Mouse (Mus musculus) G1E (cell line): ENCODE data around the gene Cutc. TPM values are rescaled to one million over a fixed set of nuclear protein-coding genes. Genes with fewer than 3 reads are reported as not detected.

ENCODE experiments used
- ATAC-seq: 2 replicates; pipeline ENCODE4 v1.8.0; 2016; ENCODE audit warnings: mild to moderate bottlenecking; ENCODE audit not compliant: insufficient number of reproducible peaks, poor library complexity, low FRiP score, severe bottlenecking; ENCODE audit errors: extremely low read depth
- DNase-seq: peaks from one replicate; pipeline ENCODE4 v3.0.0; 2012; ENCODE audit warnings: low spot score
- H3K27me3 ChIP-seq: 2 replicates; pipeline ENCODE4 v1.6.1; 2012; ENCODE audit warnings: mild to moderate bottlenecking, low read length, inconsistent platforms; ENCODE audit not compliant: insufficient read depth
- H3K36me3 ChIP-seq: replicated peaks from 2 replicates; pipeline ENCODE3; 2012; ENCODE audit warnings: mild to moderate bottlenecking, inconsistent platforms
- H3K4me1 ChIP-seq: 2 replicates; pipeline ENCODE4 v1.6.1; 2012; ENCODE audit warnings: low read depth, low read length, inconsistent platforms, mixed read lengths; ENCODE audit not compliant: insufficient read depth
- H3K4me3 ChIP-seq: 2 replicates; pipeline ENCODE4 v1.5.1; 2012; ENCODE audit warnings: low read depth, mild to moderate bottlenecking, inconsistent platforms, low read length, moderate library complexity, mixed read lengths
- H3K9me3 ChIP-seq: replicated peaks from 2 replicates; pipeline ENCODE4 v1.6.1; 2012; ENCODE audit warnings: inconsistent platforms
- CTCF ChIP-seq: IDR thresholded peaks from 2 replicates; pipeline ENCODE4 v1.5.1; 2012; ENCODE audit warnings: low read depth, low read length, inconsistent platforms, mixed read lengths
- GATA1 ChIP-seq: IDR thresholded peaks from 2 replicates; pipeline ENCODE4 v1.6.1; 2012; ENCODE audit warnings: borderline replicate concordance, low read length, inconsistent platforms, mixed read lengths
- GATA2 ChIP-seq: IDR thresholded peaks from 2 replicates; pipeline ENCODE4 v1.6.1; 2012; ENCODE audit warnings: low read depth, low read length, inconsistent platforms, borderline replicate concordance
- POLR2AphosphoS5 ChIP-seq: IDR thresholded peaks from 2 replicates; pipeline ENCODE4 v1.6.1; 2012; ENCODE audit warnings: low read depth, low read length, inconsistent platforms; ENCODE audit not compliant: insufficient replicate concordance
- TAL1 ChIP-seq: conservative IDR thresholded peaks from 2 replicates; pipeline ENCODE4 v1.6.1; 2012; ENCODE audit warnings: low read depth, low read length, inconsistent platforms, mixed read lengths
- polyA plus RNA-seq: library from polyadenylated mRNA; stranded (reverse); fragments of >175 nt; gene quantifications from 2 replicates; pipeline ENCODE4 v1.2.3, GENCODE M21; 2012
- total RNA-seq, 2 experiments: library from RNA; stranded (forward) in 1 of 2; stranded (reverse) in 1 of 2; fragments of 200-1000 nt in 1 of 2; fragments of >200 nt in 1 of 2; fragmentation: Nextera tagmentation in 1 of 2; gene quantifications; 2 replicates each; pipeline ENCODE4 v1.2.3; 2014 to 2017

The Cutc gene
- total and polyA plus RNA-seq, 3 experiments, result 2.8 to 23.3 (median 10.8) TPM

DNA sequence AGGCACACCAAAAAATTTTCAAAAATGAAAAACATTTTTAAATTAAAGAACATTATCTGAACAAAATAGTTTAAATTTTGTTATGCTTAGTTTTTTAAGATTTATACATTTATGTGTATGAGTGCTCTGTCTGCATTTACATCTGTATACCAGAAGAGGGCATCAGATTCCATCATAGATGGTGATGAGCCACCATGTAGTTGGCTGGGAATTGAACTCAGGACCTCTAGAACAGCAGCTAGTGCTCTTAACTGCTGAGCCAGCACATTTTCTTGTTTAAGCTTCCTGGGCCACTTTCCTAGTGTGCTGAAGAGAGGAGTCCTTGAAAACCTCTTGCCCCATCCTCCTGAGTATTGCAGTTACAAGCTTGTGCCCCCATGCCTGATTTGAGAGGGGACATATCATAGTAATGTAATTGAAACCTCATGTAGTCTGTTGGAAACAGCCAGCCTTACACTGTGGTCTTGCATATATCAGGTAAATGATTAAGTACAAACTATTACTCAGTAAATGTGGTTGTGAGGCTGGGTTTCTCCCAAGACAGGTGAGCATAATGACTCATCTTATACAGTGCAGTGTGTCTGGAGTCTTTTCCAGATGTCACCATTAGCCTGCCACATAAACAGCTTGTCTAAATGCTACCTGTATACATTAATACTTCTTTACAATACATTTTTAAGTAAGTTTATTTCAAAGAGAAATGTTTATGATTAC is 8.9 kb downstream of the Cutc start:
- no peaks in the 10 kb centered on the region for H3K9me3 ChIP-seq
- no peak for TF ChIP-seq CTCF
- no peak for TF ChIP-seq POLR2AphosphoS5
- TF ChIP-seq TAL1, result no peak
- TF ChIP-seq GATA1, result no peak
- TF ChIP-seq GATA2, result no peak
- no peaks in the 10 kb centered on the region for H3K4me1 ChIP-seq
- H3K4me3 ChIP-seq, result no peak overlapping the region
- no peaks in the 10 kb centered on the region for H3K27me3 ChIP-seq
- peaks cover 29% of the 10 kb centered on the region for H3K36me3 ChIP-seq
- ATAC-seq, result no peak
- DNase-seq, result no peak

DNA sequence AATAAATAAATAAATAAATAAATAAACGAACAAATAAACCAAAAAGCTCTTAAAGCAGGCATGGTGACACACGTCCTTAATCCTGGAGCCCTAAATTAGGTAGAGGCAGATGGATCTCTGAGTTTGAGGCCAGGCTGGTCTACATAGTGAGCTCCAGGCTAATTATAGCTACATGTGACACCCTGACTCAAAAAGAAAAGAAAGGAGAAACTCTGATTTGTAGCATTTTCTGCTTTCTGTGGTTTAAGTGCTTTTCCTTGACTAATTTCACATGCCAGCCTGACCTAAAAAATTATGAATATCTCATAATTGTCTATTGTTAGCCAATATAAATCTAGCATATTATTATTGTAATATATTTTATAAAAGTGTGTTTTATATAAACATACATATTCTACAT is 9.6 kb downstream of the Cutc start:
- Histone ChIP-seq H3K4me1 (no peaks in the 10 kb centered on the region), H3K9me3 (no peaks in the 10 kb centered on the region), H3K4me3 (no peak overlapping the region), H3K36me3 (peaks cover 29% of the 10 kb centered on the region), H3K27me3 (no peaks in the 10 kb centered on the region)
- DNase-seq (no peak), ATAC-seq (no peak)
- TF ChIP-seq TAL1 (no peak), CTCF (no peak), GATA1 (no peak), POLR2AphosphoS5 (no peak), GATA2 (no peak)

DNA sequence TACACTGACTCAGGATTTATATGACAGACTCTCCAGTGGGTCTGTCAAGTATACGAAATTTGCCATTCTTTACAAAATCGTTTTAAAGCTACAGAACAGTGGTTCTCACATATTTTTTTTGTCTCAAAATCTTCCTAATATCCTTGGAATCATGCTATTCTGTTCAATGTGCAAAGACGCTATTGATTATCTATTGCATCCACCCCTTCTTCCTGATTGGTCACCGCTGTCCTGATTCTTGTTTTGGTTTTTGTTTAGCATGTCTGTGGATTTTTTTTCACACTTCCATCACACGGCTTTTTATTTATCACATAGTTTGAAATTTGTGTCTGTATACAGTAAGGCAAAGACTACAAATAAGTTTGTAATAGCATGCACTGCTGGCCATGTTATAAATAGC is 13.7 kb downstream of the Cutc start:
- peaks cover 25% of the 10 kb centered on the region for H3K36me3 ChIP-seq
- DNase-seq (no peak), ATAC-seq (no peak)
- H3K4me3 ChIP-seq, result no peak overlapping the region
- peaks cover 7% of the 10 kb centered on the region for H3K4me1 ChIP-seq
- no peaks in the 10 kb centered on the region for H3K27me3 ChIP-seq
- TF ChIP-seq TAL1 (no peak), CTCF (no peak), GATA1 (no peak), POLR2AphosphoS5 (no peak), GATA2 (no peak)
- no peaks in the 10 kb centered on the region for H3K9me3 ChIP-seq

DNA sequence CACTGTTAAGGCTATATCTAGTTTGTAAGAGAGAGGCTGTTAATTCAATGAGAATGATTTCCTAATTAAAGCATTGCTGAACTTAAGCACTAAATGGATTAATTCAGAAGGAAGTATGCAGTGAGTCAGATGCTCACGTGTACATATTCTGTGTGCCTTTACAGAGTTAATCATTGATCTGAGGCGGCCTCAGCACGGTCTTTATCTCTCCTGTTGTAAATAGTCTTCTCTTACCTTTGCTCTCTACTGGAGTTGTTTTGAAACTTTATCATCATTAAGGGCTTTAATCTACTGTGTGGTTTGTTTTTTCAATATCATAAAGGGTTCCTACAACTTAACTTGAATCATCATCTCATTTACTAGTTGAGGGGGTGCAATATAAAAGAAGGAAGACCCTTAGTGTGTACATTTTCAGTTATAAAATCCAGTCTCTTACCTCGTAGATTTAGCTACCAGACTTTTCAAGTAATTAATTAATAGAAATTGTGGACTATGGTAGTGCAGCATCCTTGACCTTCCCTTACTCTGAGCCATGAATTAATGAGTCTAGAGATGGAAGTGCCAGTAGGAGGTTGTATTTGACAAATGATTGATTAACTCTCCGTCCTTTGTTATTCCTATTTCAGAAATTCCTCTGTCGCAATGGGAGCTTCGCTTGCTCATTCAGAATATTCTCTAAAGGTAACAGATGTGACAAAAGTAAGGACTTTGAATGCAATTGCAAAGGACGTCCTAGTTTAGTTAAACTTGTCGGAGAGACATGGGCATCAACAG is 14.9 kb downstream of the Cutc start:
- Histone ChIP-seq H3K4me1 (peaks cover 9% of the 10 kb centered on the region), H3K4me3 (no peak overlapping the region), H3K36me3 (peaks cover 21% of the 10 kb centered on the region), H3K9me3 (no peaks in the 10 kb centered on the region), H3K27me3 (no peaks in the 10 kb centered on the region)
- DNase-seq, result no peak
- no peak for TF ChIP-seq CTCF
- TF ChIP-seq GATA2, result no peak
- TF ChIP-seq TAL1, result no peak
- no peak for TF ChIP-seq GATA1
- no peak for TF ChIP-seq POLR2AphosphoS5
- ATAC-seq, result no peak

DNA sequence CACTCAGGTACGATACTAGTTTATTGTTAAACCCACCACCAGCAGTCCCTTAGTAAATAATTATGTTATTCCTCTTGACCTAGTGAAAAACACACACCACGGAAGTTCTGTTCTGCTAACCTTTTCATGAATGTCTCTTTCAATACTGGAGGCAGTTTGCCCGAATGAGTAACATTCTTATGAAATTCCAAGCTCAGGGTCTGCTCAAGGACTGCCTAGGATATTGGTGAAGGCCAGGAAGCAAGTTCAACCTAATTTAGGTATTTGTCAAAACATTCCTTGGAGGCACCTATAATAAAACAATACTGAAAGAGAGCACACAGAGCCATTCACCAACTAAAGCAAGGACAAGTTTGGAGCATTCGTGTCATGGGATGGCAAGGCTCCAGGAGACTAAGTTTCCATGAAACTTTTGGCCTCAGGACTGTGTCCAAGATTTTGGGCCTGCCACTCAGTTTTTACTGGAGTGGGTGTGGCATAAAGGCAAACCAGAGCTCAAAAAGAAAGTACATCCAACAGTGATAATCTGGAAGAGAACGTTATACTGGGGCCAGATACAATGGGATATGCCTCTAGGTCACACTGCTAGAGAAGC is 16.7 kb downstream of the Cutc start:
- no peaks in the 10 kb centered on the region for H3K9me3 ChIP-seq
- H3K36me3 ChIP-seq, result peaks cover 19% of the 10 kb centered on the region
- ATAC-seq, result no peak
- H3K4me3 ChIP-seq, result no peak overlapping the region
- H3K27me3 ChIP-seq, result no peaks in the 10 kb centered on the region
- DNase-seq, result no peak
- TF ChIP-seq TAL1 (no peak), GATA1 (no peak), CTCF (no peak), GATA2 (no peak), POLR2AphosphoS5 (no peak)
- H3K4me1 ChIP-seq, result peaks cover 14% of the 10 kb centered on the region

DNA sequence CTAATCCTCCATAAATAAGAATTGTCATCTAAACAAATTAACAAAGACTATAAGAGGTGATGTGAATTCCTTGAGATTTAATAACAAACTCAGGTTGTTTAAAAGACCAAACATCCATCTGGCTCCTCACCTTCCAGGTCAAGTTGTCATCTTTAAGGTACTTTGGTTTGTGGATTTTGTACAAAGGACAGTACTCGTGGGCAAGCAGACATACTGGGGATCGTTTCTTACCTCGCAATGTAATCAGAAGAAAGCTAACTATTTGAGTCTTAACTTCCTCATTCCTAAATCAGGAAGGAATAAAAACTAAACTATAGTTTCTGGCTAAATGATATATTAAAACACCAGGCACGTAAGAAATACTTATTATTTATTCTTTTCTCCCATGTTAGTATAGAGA is 17.8 kb downstream of the Cutc start:
- DNase-seq (no peak), ATAC-seq (no peak)
- H3K27me3 ChIP-seq, result no peaks in the 10 kb centered on the region
- H3K4me1 ChIP-seq, result peaks cover 14% of the 10 kb centered on the region
- H3K9me3 ChIP-seq, result no peaks in the 10 kb centered on the region
- H3K4me3 ChIP-seq, result no peak overlapping the region
- peaks cover 16% of the 10 kb centered on the region for H3K36me3 ChIP-seq
- TF ChIP-seq TAL1 (no peak), CTCF (no peak)
